Mouse (Mus musculus): Measurements from ENCODE around the gene Gm10322. TPM values are rescaled to one million over a fixed set of nuclear protein-coding genes. Genes with fewer than 3 reads are reported as not detected.
A peak's percentile ranks its signal among the peaks of the same experiment; 100 is the strongest.

Gm10322 gene
- total and polyA plus RNA-seq, 2 experiments from 2014 or later, result not detected

GRCm38 (mm10) chr10:59600516-59600915 is 15.3 kb upstream of the Gm10322 start:
- Histone ChIP-seq H3K9ac (no peak overlapping the region), H3K4me3 (ENCODE audit: low read depth, low read length) (no peak overlapping the region), H3K9me3 (ENCODE audit: low read length) (no peaks in the 10 kb centered on the region), H3K27me3 (ENCODE audit: insufficient read depth, low read length) (no peaks in the 10 kb centered on the region), H3K4me1 (ENCODE audit: insufficient read depth) (no peaks in the 10 kb centered on the region), H3K27ac (ENCODE audit: low read depth, low read length) (no peak overlapping the region), H3K4me2 (ENCODE audit: low read depth) (no peak overlapping the region), H3K36me3 (ENCODE audit: insufficient read depth) (no peaks in the 10 kb centered on the region)
- no peak for ATAC-seq
- no peak for TF ChIP-seq CTCF (IDR thresholded peaks at IDR 0.05; ENCODE audit: low read depth)
- no peak for DNase-seq
- WGBS, result 76% methylated on average over 8 of the region's 8 CpGs

GRCm38 (mm10) chr10:59602043-59602442 is 13.8 kb upstream of the Gm10322 start:
- 38% methylated on average over 8 of the region's 8 CpGs for WGBS
- DNase-seq (peak; percentile 41), ATAC-seq (peak; percentile 27; the same call in 1 of the 2 replicates)
- H3K4me2 ChIP-seq (ENCODE audit: low read depth), result no peak overlapping the region
- 0 out of 2 replicates have a peak overlapping the region, but pooled peaks have one; percentile 36 for H3K9ac ChIP-seq
- 0 out of 2 replicates have a peak overlapping the region, but pooled peaks have one; percentile 29 for H3K27ac ChIP-seq (ENCODE audit: low read depth, low read length)
- no peaks in the 10 kb centered on the region for H3K27me3 ChIP-seq (ENCODE audit: insufficient read depth, low read length)
- no peaks in the 10 kb centered on the region for H3K36me3 ChIP-seq (ENCODE audit: insufficient read depth)
- no peak overlapping the region for H3K4me3 ChIP-seq (ENCODE audit: low read depth, low read length)
- TF ChIP-seq CTCF (IDR thresholded peaks at IDR 0.05; ENCODE audit: low read depth), result no peak
- H3K9me3 ChIP-seq (ENCODE audit: low read length), result no peaks in the 10 kb centered on the region
- no peaks in the 10 kb centered on the region for H3K4me1 ChIP-seq (ENCODE audit: insufficient read depth)

DNA sequence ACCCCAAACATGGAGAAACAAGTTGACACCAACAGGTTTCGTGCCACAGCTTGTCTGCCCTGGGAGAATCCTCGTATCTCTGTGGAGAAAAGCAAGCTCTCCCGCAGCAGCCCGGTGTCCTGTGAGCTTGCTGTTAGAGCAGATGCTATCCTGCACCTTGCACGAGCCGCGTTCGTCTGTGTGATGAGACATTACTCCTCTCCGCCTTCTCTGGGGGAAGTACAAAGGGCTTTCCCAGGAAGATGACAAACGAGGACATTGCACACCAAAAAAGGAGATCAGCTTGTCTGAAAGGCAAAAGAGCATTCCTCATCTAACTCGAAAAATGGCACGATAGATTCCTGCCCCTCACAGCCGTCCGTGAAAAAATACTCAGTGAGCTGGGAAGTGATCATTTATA is 13.0 kb upstream of the Gm10322 start:
- H3K27ac ChIP-seq (ENCODE audit: low read depth, low read length), result peak overlapping the region; percentile 52
- H3K9me3 ChIP-seq (ENCODE audit: low read length), result no peaks in the 10 kb centered on the region
- H3K4me1 ChIP-seq (ENCODE audit: insufficient read depth), result no peaks in the 10 kb centered on the region
- H3K4me3 ChIP-seq (ENCODE audit: low read depth, low read length), result no peak overlapping the region
- no peak for TF ChIP-seq CTCF (IDR thresholded peaks at IDR 0.05; ENCODE audit: low read depth)
- H3K36me3 ChIP-seq (ENCODE audit: insufficient read depth), result no peaks in the 10 kb centered on the region
- no peaks in the 10 kb centered on the region for H3K27me3 ChIP-seq (ENCODE audit: insufficient read depth, low read length)
- H3K4me2 ChIP-seq (ENCODE audit: low read depth), result no peak overlapping the region
- DNase-seq (peak; percentile 16), ATAC-seq (peak; percentile 59)
- no peak overlapping the region for H3K9ac ChIP-seq
- WGBS, result 57% methylated on average over 14 of the region's 14 CpGs

DNA sequence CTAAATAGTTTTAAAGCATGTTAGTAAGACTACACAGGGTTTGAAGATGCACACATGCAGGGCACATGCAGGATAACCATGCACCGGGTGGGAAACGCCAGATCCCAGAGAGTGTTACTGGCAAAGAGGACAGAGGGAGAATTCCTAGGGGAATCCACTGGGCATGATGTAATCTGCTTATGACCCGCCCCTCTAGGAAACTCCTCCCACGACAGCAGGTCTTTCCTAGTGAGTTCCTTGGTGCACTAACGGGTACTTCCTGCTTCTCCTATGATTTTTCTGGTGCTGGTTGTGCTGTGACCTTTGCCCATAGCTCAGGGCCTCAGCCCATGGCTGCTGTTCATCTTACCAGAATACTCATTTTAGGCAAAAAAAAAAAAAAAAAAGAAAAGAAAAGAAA is 12.0 kb upstream of the Gm10322 start:
- 62% methylated on average over 5 of the region's 5 CpGs for WGBS
- ATAC-seq (no peak), DNase-seq (no peak)
- no peaks in the 10 kb centered on the region for H3K27me3 ChIP-seq (ENCODE audit: insufficient read depth, low read length)
- no peak overlapping the region for H3K4me2 ChIP-seq (ENCODE audit: low read depth)
- H3K4me3 ChIP-seq (ENCODE audit: low read depth, low read length), result no peak overlapping the region
- H3K36me3 ChIP-seq (ENCODE audit: insufficient read depth), result no peaks in the 10 kb centered on the region
- TF ChIP-seq CTCF (IDR thresholded peaks at IDR 0.05; ENCODE audit: low read depth), result no peak
- H3K4me1 ChIP-seq (ENCODE audit: insufficient read depth), result no peaks in the 10 kb centered on the region
- no peak overlapping the region for H3K27ac ChIP-seq (ENCODE audit: low read depth, low read length)
- no peak overlapping the region for H3K9ac ChIP-seq
- no peaks in the 10 kb centered on the region for H3K9me3 ChIP-seq (ENCODE audit: low read length)

- TF ChIP-seq CTCF (IDR thresholded peaks at IDR 0.05; ENCODE audit: low read depth), result no peak
- Histone ChIP-seq H3K27ac (ENCODE audit: low read depth, low read length) (no peak overlapping the region), H3K4me3 (ENCODE audit: low read depth, low read length) (no peak overlapping the region), H3K4me1 (ENCODE audit: insufficient read depth) (no peaks in the 10 kb centered on the region), H3K36me3 (ENCODE audit: insufficient read depth) (no peaks in the 10 kb centered on the region), H3K4me2 (ENCODE audit: low read depth) (no peak overlapping the region), H3K9ac (no peak overlapping the region), H3K27me3 (ENCODE audit: insufficient read depth, low read length) (no peaks in the 10 kb centered on the region), H3K9me3 (ENCODE audit: low read length) (no peaks in the 10 kb centered on the region)
- ATAC-seq, result no peak
- 71% methylated on average over 11 of the region's 11 CpGs for WGBS
- DNase-seq, result no peak
Observed at GRCm38 (mm10) chr10:59604879-59605464, 10.9 kb upstream of the Gm10322 start.

- Histone ChIP-seq H3K4me1 (ENCODE audit: insufficient read depth) (peaks cover 15% of the 10 kb centered on the region; the same call in 1 of the 2 replicates), H3K9me3 (ENCODE audit: low read length) (no peaks in the 10 kb centered on the region), H3K36me3 (ENCODE audit: insufficient read depth) (no peaks in the 10 kb centered on the region), H3K9ac (no peak overlapping the region), H3K27ac (ENCODE audit: low read depth, low read length) (no peak overlapping the region), H3K4me3 (ENCODE audit: low read depth, low read length) (no peak overlapping the region), H3K4me2 (ENCODE audit: low read depth) (no peak overlapping the region), H3K27me3 (ENCODE audit: insufficient read depth, low read length) (no peaks in the 10 kb centered on the region)
- TF ChIP-seq CTCF (IDR thresholded peaks at IDR 0.05; ENCODE audit: low read depth), result no peak
- ATAC-seq (no peak), DNase-seq (no peak)
- WGBS, result 69% methylated on average over 5 of the region's 5 CpGs
Observed at GRCm38 (mm10) chr10:59613276-59613675, 2.6 kb upstream of the Gm10322 start.

DNA sequence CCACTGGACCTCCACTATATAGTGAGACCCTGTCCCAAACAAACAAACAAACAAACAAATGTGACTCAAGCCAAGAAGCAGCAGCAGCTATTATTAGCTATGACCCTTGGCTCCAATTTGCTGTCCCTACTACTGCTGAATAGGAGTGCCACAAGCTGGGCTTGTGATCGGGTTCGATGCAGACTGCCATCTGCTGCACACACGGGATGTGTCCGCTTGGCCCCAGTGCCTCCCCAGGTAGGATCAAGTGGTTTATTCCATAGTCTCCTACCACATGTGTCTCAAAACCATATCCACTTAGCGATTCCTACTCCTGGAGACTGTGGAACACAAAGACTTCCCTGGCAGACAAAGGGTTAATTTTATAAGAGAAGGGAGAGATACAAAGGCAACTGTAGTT is 1.7 kb upstream of the Gm10322 start:
- DNase-seq (no peak), ATAC-seq (no peak)
- Histone ChIP-seq H3K4me2 (ENCODE audit: low read depth) (peak overlapping the region; percentile 78), H3K27me3 (ENCODE audit: insufficient read depth, low read length) (no peaks in the 10 kb centered on the region), H3K36me3 (ENCODE audit: insufficient read depth) (no peaks in the 10 kb centered on the region), H3K4me3 (ENCODE audit: low read depth, low read length) (peak overlapping the region; percentile 96; the same call in 1 of the 2 replicates), H3K27ac (ENCODE audit: low read depth, low read length) (no peak overlapping the region), H3K9ac (0 out of 2 replicates have a peak overlapping the region, but pooled peaks have one; percentile 0), H3K4me1 (ENCODE audit: insufficient read depth) (peaks cover 15% of the 10 kb centered on the region; the same call in 1 of the 2 replicates), H3K9me3 (ENCODE audit: low read length) (no peaks in the 10 kb centered on the region)
- peak; percentile 17; the same call in 1 of the 2 replicates for TF ChIP-seq CTCF (IDR thresholded peaks at IDR 0.05; ENCODE audit: low read depth)
- 72% methylated on average over 5 of the region's 5 CpGs for WGBS
